Mouse (Mus musculus): Measurements from ENCODE around the gene Dmgdh. TPM values are rescaled to one million over a fixed set of nuclear protein-coding genes. Genes with fewer than 3 reads are reported as not detected.
A peak's percentile ranks its signal among the peaks of the same experiment; 100 is the strongest.

Dmgdh gene
- polyA plus RNA-seq, 1 experiment from 2014 or later, result 0.12 TPM

DNA sequence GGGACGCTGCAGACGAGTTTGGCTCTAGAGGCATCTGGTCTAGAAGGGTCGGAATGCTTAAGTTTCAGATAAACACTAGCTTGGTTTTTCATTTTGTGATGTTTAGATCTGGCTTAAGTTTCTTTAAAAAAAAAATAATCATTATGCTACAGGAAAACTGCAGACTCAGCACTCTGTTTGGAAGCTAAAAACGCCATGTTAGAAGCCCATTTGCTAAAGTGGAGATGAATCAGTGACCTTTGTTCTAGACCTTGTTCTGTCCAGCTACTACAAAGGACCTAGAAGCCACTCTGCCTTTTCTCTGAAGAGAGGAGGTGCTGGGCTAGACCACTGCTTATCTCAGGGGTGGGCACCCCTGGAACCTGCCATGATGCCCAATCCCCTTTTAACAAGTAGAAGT, 36.1 kb downstream of the Dmgdh start:
- no peaks in the 10 kb centered on the region for H3K9me3 ChIP-seq (ENCODE audit: control insufficient read depth, low read length)
- ATAC-seq (ENCODE audit: low FRiP score, low TSS enrichment), result no peak
- H3K4me2 ChIP-seq (replicated peaks; ENCODE audit: low read depth), result no peak overlapping the region
- TF ChIP-seq CTCF (IDR thresholded peaks at IDR 0.05; ENCODE audit: low read depth) (no peak), EP300 (optimal IDR thresholded peaks at IDR 0.05) (no peak)
- H3K4me3 ChIP-seq (ENCODE audit: low read depth, low read length), result no peak overlapping the region
- no peaks in the 10 kb centered on the region for H3K27me3 ChIP-seq (ENCODE audit: control insufficient read depth, insufficient read depth, low read length)
- no peak overlapping the region for H3K27ac ChIP-seq (replicated peaks)
- H3K9ac ChIP-seq (ENCODE audit: low read length), result no peak overlapping the region
- 62% methylated on average over 4 of the region's 4 CpGs for WGBS
- no peaks in the 10 kb centered on the region for H3K36me3 ChIP-seq (ENCODE audit: control insufficient read depth, insufficient read depth, low read length)
- DNase-seq (ENCODE audit: low spot score), result no peak
- H3K4me1 ChIP-seq (replicated peaks; ENCODE audit: control insufficient read depth, insufficient read depth), result no peaks in the 10 kb centered on the region

DNA sequence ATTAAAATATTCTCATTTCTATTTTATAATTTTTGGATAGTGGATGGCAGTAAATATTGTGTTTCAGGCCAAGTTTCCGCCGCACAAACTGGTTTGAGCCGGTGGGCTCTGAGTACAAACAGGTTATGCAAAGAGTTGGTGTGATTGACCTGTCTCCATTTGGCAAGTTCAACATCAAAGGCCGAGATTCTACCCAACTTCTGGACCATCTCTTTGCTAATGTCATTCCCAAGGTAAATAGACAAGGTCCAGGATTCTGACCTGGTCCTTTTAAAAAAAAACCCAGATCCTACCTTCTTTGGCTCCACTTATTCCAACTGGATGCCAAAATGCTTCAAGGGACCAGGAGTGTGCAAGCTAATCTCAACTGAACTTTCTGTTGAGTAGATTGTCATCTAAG, 37.0 kb downstream of the Dmgdh start:
- H3K36me3 ChIP-seq (ENCODE audit: control insufficient read depth, insufficient read depth, low read length), result no peaks in the 10 kb centered on the region
- H3K4me2 ChIP-seq (replicated peaks; ENCODE audit: low read depth), result no peak overlapping the region

DNA sequence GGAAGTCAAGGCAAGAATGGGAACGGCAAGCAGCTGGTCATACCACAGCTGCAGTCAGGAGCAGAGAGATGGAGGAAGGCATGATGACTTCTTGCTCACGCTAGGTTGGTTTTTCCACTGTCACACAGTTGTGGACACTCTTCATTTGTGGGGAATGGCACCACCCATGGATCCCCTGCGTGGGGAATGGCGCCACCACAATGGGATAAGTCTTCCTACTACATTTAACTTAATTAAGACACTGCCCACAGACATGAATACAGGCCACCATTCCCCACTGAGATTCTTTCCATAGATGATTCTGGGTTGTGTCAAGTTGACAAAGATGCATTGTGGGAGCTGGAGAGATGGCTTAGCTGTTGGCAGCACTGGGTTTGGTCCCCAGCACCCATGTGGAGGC, 38.1 kb downstream of the Dmgdh start:
- no peak for TF ChIP-seq CTCF (IDR thresholded peaks at IDR 0.05; ENCODE audit: low read depth)
- no peak for TF ChIP-seq EP300 (optimal IDR thresholded peaks at IDR 0.05)
- H3K4me2 ChIP-seq (replicated peaks; ENCODE audit: low read depth), result no peak overlapping the region
- no peaks in the 10 kb centered on the region for H3K27me3 ChIP-seq (ENCODE audit: control insufficient read depth, insufficient read depth, low read length)
- H3K9ac ChIP-seq (ENCODE audit: low read length), result no peak overlapping the region
- no peak overlapping the region for H3K4me3 ChIP-seq (ENCODE audit: low read depth, low read length)
- ATAC-seq (ENCODE audit: low FRiP score, low TSS enrichment), result no peak
- H3K9me3 ChIP-seq (ENCODE audit: control insufficient read depth, low read length), result no peaks in the 10 kb centered on the region
- no peak overlapping the region for H3K27ac ChIP-seq (replicated peaks)
- no peaks in the 10 kb centered on the region for H3K36me3 ChIP-seq (ENCODE audit: control insufficient read depth, insufficient read depth, low read length)
- H3K4me1 ChIP-seq (replicated peaks; ENCODE audit: control insufficient read depth, insufficient read depth), result no peaks in the 10 kb centered on the region
- 90% methylated on average over 4 of the region's 4 CpGs for WGBS
- no peak for DNase-seq (ENCODE audit: low spot score)

More for the DNA sequence above, 37.0 kb downstream of the Dmgdh start:
- no peaks in the 10 kb centered on the region for H3K27me3 ChIP-seq (ENCODE audit: control insufficient read depth, insufficient read depth, low read length)
- no peak overlapping the region for H3K4me3 ChIP-seq (ENCODE audit: low read depth, low read length)
- ATAC-seq (ENCODE audit: low FRiP score, low TSS enrichment), result no peak
- WGBS, result 82% methylated on average over 4 of the region's 4 CpGs
- no peaks in the 10 kb centered on the region for H3K4me1 ChIP-seq (replicated peaks; ENCODE audit: control insufficient read depth, insufficient read depth)
- H3K27ac ChIP-seq (replicated peaks), result no peak overlapping the region
- DNase-seq (ENCODE audit: low spot score), result no peak
- TF ChIP-seq CTCF (IDR thresholded peaks at IDR 0.05; ENCODE audit: low read depth), result no peak
- no peaks in the 10 kb centered on the region for H3K9me3 ChIP-seq (ENCODE audit: control insufficient read depth, low read length)
- no peak overlapping the region for H3K9ac ChIP-seq (ENCODE audit: low read length)

DNA sequence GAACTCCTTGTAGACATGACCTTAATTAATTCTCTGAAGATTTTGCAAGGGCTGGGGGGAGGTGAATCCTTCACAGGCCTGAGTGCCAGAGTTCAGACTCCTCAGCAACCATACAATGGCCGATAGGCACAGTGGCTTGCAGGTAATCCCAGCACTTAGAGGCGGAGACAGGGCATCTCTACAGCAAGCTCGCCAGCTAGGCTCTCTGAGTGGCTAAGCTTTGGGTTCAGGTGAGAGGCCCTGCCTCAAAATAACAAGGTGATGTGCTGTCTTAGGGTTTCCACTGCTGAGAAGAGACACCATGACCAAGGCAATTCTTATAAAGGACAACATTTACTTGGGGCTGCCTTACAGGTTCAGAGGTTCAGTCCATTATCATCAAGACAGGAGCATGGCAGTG, 39.6 kb downstream of the Dmgdh start:
- no peak for DNase-seq (ENCODE audit: low spot score)
- Histone ChIP-seq H3K27ac (replicated peaks) (no peak overlapping the region), H3K9ac (ENCODE audit: low read length) (no peak overlapping the region), H3K4me3 (ENCODE audit: low read depth, low read length) (no peak overlapping the region), H3K4me2 (replicated peaks; ENCODE audit: low read depth) (no peak overlapping the region), H3K36me3 (ENCODE audit: control insufficient read depth, insufficient read depth, low read length) (no peaks in the 10 kb centered on the region), H3K4me1 (replicated peaks; ENCODE audit: control insufficient read depth, insufficient read depth) (no peaks in the 10 kb centered on the region), H3K27me3 (ENCODE audit: control insufficient read depth, insufficient read depth, low read length) (no peaks in the 10 kb centered on the region), H3K9me3 (ENCODE audit: control insufficient read depth, low read length) (no peaks in the 10 kb centered on the region)
- no peak for ATAC-seq (ENCODE audit: low FRiP score, low TSS enrichment)
- 89% methylated on average over 3 of the region's 3 CpGs for WGBS
- TF ChIP-seq EP300 (optimal IDR thresholded peaks at IDR 0.05) (no peak), CTCF (IDR thresholded peaks at IDR 0.05; ENCODE audit: low read depth) (no peak)

DNA sequence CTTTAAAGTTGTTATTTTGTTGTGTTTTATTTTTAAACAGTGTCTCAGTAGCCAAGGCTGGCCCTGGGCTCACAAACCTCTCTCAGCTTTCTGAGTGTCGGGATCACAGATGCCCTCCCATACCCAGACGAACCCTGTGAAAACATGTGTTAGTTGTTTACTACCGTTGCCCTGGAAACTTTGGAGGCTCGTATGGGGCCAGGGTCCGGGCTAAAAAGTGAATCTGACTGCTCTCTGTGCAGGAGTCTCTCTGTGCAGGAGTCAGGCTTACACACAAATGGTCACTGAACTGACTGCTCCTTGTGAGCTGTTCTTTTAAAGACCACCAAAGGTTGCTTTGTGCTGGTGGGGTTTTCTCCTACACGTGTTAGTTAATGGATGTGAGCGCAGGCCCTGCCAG, 42.9 kb downstream of the Dmgdh start:
- Histone ChIP-seq H3K4me3 (ENCODE audit: low read depth, low read length) (no peak overlapping the region), H3K4me2 (replicated peaks; ENCODE audit: low read depth) (no peak overlapping the region), H3K27me3 (ENCODE audit: control insufficient read depth, insufficient read depth, low read length) (no peaks in the 10 kb centered on the region), H3K9me3 (ENCODE audit: control insufficient read depth, low read length) (no peaks in the 10 kb centered on the region), H3K36me3 (ENCODE audit: control insufficient read depth, insufficient read depth, low read length) (no peaks in the 10 kb centered on the region), H3K4me1 (replicated peaks; ENCODE audit: control insufficient read depth, insufficient read depth) (no peaks in the 10 kb centered on the region), H3K9ac (ENCODE audit: low read length) (no peak overlapping the region), H3K27ac (replicated peaks) (no peak overlapping the region)
- TF ChIP-seq EP300 (optimal IDR thresholded peaks at IDR 0.05) (no peak), CTCF (IDR thresholded peaks at IDR 0.05; ENCODE audit: low read depth) (no peak)
- 47% methylated on average over 7 of the region's 7 CpGs for WGBS
- DNase-seq (ENCODE audit: low spot score), result no peak
- no peak for ATAC-seq (ENCODE audit: low FRiP score, low TSS enrichment)

DNA sequence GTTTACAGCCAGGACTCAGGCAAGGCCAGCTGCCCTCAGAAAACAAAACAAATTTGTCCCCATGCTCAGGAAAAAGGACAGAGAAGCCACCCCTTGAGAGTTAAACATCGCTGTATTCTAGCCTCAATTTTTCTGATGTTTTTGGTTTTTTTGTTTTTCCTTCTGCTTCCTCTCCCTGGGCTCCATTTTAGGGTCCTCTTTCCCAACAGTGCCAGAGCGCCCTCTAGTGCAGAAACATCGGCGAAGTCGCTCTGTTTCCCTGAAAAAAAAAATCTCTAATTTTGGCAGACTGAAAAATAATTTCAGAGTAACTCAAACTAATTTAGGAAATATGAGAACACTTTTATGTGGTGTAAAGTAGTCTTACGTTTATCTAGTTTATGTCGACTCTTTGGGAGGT, 44.7 kb downstream of the Dmgdh start:
- Histone ChIP-seq H3K4me1 (replicated peaks; ENCODE audit: control insufficient read depth, insufficient read depth) (no peaks in the 10 kb centered on the region), H3K9ac (ENCODE audit: low read length) (no peak overlapping the region), H3K9me3 (ENCODE audit: control insufficient read depth, low read length) (no peaks in the 10 kb centered on the region), H3K36me3 (ENCODE audit: control insufficient read depth, insufficient read depth, low read length) (no peaks in the 10 kb centered on the region), H3K4me3 (ENCODE audit: low read depth, low read length) (no peak overlapping the region), H3K27me3 (ENCODE audit: control insufficient read depth, insufficient read depth, low read length) (no peaks in the 10 kb centered on the region), H3K4me2 (replicated peaks; ENCODE audit: low read depth) (no peak overlapping the region), H3K27ac (replicated peaks) (no peak overlapping the region)
- WGBS, result 3% methylated on average over 7 of the region's 7 CpGs
- DNase-seq (ENCODE audit: low spot score) (peak; percentile 62), ATAC-seq (ENCODE audit: low FRiP score, low TSS enrichment) (no peak)
- peak; percentile 90 for TF ChIP-seq CTCF (IDR thresholded peaks at IDR 0.05; ENCODE audit: low read depth)
- TF ChIP-seq EP300 (optimal IDR thresholded peaks at IDR 0.05), result no peak
